Mouse (Mus musculus) adrenal gland, adult 8-10 months (tissue): ENCODE data around the gene Robo3. TPM values are rescaled to one million over a fixed set of nuclear protein-coding genes. Genes with fewer than 3 reads are reported as not detected.

Source experiments
- DNase-seq: peaks from one replicate; pipeline ENCODE4 v3.0.0; 2022
- total RNA-seq, 4 experiments: library from RNA; stranded (reverse); gene quantifications; 2 replicates each; pipeline ENCODE4 v1.2.4; 2022

Robo3 gene
- total RNA-seq, 4 experiments from 2014 or later = 1.3 to 2.1 (median 1.7) TPM

DNA sequence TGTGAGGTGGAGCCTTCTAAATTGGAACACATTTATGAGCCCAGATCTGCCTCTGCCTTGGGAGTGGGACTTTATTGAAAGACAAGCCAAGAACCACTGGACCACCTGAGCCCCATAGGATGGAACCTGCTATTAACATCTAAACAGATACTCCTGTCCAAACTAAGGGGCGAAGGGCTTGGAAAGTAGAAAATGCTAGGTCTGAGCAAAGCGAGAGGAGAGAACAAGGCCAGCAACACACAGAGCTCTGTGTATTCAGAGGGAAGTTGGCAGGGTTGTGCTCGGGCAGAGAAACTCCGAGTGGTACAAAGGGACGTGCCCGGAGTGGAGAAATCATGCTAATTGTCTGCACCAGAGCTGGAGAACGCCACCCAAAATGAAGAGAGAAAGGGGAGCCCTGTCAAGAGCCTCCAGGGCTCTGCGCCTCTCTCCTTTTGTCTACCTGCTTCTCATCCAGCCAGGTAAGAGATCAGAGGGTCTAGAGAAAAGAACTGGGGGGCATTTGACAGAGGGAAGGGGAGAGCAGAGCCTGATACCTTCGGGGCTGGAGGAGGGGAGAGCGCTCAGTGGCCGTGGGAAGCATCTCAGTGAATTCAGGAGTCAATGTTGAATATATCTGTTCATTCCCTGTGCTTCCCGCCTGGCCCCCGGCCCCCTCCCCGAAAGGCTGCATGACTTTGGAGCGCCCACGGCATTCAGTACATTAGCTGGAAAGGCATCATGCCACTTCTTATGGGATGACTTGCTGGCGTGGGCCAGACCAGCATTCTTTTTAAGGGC lies 65.6 kb downstream of the Robo3 start, which contains the start of gene Hepacam:
Hepacam (plus strand) TSS at position 51 of the 780 bp plus-strand sequence.
- no peak for DNase-seq

DNA sequence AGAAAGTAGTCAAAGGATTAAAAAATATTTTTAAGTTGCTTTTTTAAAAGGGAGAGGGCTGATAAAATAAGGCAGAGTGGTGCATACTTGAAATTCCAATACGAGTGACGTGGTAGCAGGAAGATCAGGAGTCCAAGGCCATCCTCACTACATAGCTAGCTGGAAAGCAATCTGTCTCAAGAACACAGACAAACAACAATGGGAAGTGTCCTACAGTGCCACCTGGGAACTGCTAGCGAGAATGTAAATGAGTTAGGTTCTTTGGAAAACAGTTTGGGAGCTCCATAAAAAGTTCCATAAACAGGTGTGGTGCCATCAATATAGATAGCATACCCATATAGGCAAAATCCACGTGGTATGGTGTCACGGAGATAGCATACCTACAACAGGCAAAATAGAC lies 67.3 kb downstream of the Robo3 start:
- peak; percentile 28 for DNase-seq

Other genes starting within 250 kb of the Robo3 start
- gene Tmem218, start 225.0 kb downstream of the Robo3 start, total RNA-seq = 1 to 10 TPM; 5.3 to 9.6 (median 7.4) TPM
- gene Slc37a2, start 177.5 kb downstream of the Robo3 start, total RNA-seq = 10 to 100 TPM; 49.8 to 52.3 (median 50.9) TPM
- 1 to 10 TPM; 2.8 to 5.3 (median 3.9) TPM for gene Ccdc15, start 84.8 kb downstream of the Robo3 start, total RNA-seq
- under 1 TPM in 3 of 4 experiments, not detected in 1; 0.14 to 0.31 (median 0.30) TPM for gene Hepacam, start 65.9 kb downstream of the Robo3 start, total RNA-seq
- 10 to 100 TPM; 24.3 to 37.8 (median 29.3) TPM for gene Robo4, start 31.3 kb downstream of the Robo3 start, total RNA-seq
- gene Msantd2, start 56.1 kb upstream of the Robo3 start, total RNA-seq = 10 to 100 TPM; 17.2 to 33.2 (median 22.6) TPM
- gene Esam, start 94.8 kb upstream of the Robo3 start, total RNA-seq = 10 to 100 TPM; 32.9 to 60.4 (median 46.6) TPM
- gene Vsig2, start 106.0 kb upstream of the Robo3 start, total RNA-seq = 1 to 10 TPM; 3.1 to 7.6 (median 5.4) TPM
- 1 to 10 TPM; 1.0 to 1.8 (median 1.5) TPM for gene Nrgn, start 119.7 kb upstream of the Robo3 start, total RNA-seq
- 10 to 100 TPM; 20.8 to 30.8 (median 23.8) TPM for gene Siae, start 122.5 kb upstream of the Robo3 start, total RNA-seq
- 1 to 10 TPM in 3 of 4 experiments, under 1 TPM in 1; 0.99 to 5.1 (median 3.2) TPM for gene Spa17, start 180.5 kb upstream of the Robo3 start, total RNA-seq
- gene Tbrg1, start 224.1 kb upstream of the Robo3 start, total RNA-seq = 10 to 100 TPM; 75.6 to 84.5 (median 81.8) TPM
- under 1 TPM in 2 of 4 experiments, not detected in 2; 0.12 to 0.31 TPM for gene Panx3, start 236.0 kb upstream of the Robo3 start, total RNA-seq